Mouse (Mus musculus): Measurements from ENCODE around the gene Krt6b.

Krt6b gene

GRCm38 (mm10) chr15:101680187-101680586 lies at the start of gene Krt6b:
Gene Krt6b (minus strand): TSS chr15:101680287.
- TF ChIP-seq GATA4 (IDR thresholded peaks at IDR 0.05; ENCODE audit: insufficient replicate concordance, low read length): no peak

GRCm38 (mm10) chr15:101724686-101725085 lies 44.6 kb upstream of the Krt6b start:
- TF ChIP-seq GATA4 (IDR thresholded peaks at IDR 0.05; ENCODE audit: insufficient replicate concordance, low read length): no peak

GRCm38 (mm10) chr15:101715831-101716230 lies 35.7 kb upstream of the Krt6b start:
- no peak for TF ChIP-seq GATA4 (IDR thresholded peaks at IDR 0.05; ENCODE audit: insufficient replicate concordance, low read length)

- no peak for TF ChIP-seq GATA4 (IDR thresholded peaks at IDR 0.05; ENCODE audit: insufficient replicate concordance, low read length)
Observed at GRCm38 (mm10) chr15:101714356-101714755, 34.3 kb upstream of the Krt6b start.

- TF ChIP-seq GATA4 (IDR thresholded peaks at IDR 0.05; ENCODE audit: insufficient replicate concordance, low read length): no peak
Observed at GRCm38 (mm10) chr15:101713731-101714130, 33.6 kb upstream of the Krt6b start.

- TF ChIP-seq GATA4 (IDR thresholded peaks at IDR 0.05; ENCODE audit: insufficient replicate concordance, low read length): no peak
Observed at GRCm38 (mm10) chr15:101712720-101713119, 32.6 kb upstream of the Krt6b start, which contains the start of gene Krt5. Gene Krt5 (minus strand): TSS chr15:101712898.

GRCm38 (mm10) chr15:101708683-101709082 lies 28.6 kb upstream of the Krt6b start:
- TF ChIP-seq GATA4 (IDR thresholded peaks at IDR 0.05; ENCODE audit: insufficient replicate concordance, low read length): no peak

GRCm38 (mm10) chr15:101707454-101707853 lies 27.4 kb upstream of the Krt6b start:
- TF ChIP-seq GATA4 (IDR thresholded peaks at IDR 0.05; ENCODE audit: insufficient replicate concordance, low read length): no peak

GRCm38 (mm10) chr15:101704066-101704465 lies 24.0 kb upstream of the Krt6b start:
- no peak for TF ChIP-seq GATA4 (IDR thresholded peaks at IDR 0.05; ENCODE audit: insufficient replicate concordance, low read length)

- no peak for TF ChIP-seq GATA4 (IDR thresholded peaks at IDR 0.05; ENCODE audit: insufficient replicate concordance, low read length)
Observed at GRCm38 (mm10) chr15:101702380-101702779, 22.3 kb upstream of the Krt6b start.

- TF ChIP-seq GATA4 (IDR thresholded peaks at IDR 0.05; ENCODE audit: insufficient replicate concordance, low read length): no peak
Observed at GRCm38 (mm10) chr15:101699866-101700265, 19.8 kb upstream of the Krt6b start.

GRCm38 (mm10) chr15:101699192-101699591 lies 19.1 kb upstream of the Krt6b start:
- TF ChIP-seq GATA4 (IDR thresholded peaks at IDR 0.05; ENCODE audit: insufficient replicate concordance, low read length): no peak

- TF ChIP-seq GATA4 (IDR thresholded peaks at IDR 0.05; ENCODE audit: insufficient replicate concordance, low read length): no peak
Observed at GRCm38 (mm10) chr15:101697326-101698188, 17.5 kb upstream of the Krt6b start.

GRCm38 (mm10) chr15:101694207-101694606 lies 14.1 kb upstream of the Krt6b start, which contains the start of gene Krt6a:
Gene Krt6a (minus strand): TSS chr15:101694307.
- no peak for TF ChIP-seq GATA4 (IDR thresholded peaks at IDR 0.05; ENCODE audit: insufficient replicate concordance, low read length)

- no peak for TF ChIP-seq GATA4 (IDR thresholded peaks at IDR 0.05; ENCODE audit: insufficient replicate concordance, low read length)
Observed at GRCm38 (mm10) chr15:101688161-101688560, 8.1 kb upstream of the Krt6b start.

GRCm38 (mm10) chr15:101675978-101676377 lies 4.1 kb downstream of the Krt6b start:
- TF ChIP-seq GATA4 (IDR thresholded peaks at IDR 0.05; ENCODE audit: insufficient replicate concordance, low read length): no peak

Measured in liver, adult (tissue).